Mouse (Mus musculus) MEL-GATA-1-ER (cell line): ENCODE measurements around the gene Cnppd1.

Source experiments
- DNase-seq: peaks from one replicate; pipeline ENCODE4 v3.0.0-alpha.2; 2012; ENCODE audit warnings: low read depth; ENCODE audit errors: extremely low read depth

Gene Cnppd1

DNA sequence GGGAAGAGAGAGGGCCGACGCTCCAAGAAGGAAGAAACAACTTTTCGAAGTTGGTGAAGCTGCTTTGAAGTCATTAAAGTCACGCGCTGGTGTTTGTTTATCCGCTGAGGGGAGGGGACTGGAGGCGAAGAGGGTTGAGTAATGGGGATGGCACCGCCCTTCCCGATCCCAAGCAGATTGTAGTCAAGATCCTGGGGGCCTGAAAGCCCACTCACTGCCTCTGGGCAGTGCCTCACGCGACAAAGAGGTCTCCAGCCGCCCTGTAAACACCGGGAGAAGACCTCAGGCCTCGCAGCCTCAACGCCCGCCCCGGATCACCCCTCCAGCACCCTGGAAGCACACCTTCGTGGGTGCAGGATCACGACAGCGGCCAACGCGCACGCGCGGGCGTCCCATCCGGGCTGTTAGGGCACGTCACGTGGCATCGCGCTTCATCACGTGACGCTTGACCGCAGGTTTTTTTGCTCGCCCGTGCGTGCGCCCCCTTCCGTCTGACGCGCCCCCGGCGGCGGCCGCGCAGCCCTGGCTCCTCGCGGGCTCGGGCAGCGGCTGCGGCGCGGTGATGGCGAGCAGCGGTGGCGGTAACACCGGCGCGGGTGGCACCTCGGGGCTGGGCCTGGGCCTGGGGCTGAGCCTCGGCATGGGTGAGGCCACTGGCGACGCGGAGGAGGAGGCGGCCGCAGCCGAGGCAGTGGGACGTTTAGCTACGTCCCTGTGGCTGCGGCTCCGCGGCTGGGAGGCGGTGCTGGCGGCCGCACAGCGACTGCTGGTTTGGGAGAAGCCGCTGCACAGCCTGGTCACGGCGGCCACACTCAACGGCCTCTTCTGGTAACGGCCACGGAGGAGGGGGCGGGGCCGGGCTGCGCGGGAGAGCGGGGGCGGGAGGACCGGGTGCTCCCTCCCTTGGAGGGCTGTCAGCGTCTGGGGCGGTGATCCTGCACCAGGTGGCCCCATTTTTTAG lies at the start of gene Cnppd1, which contains the start of gene Retreg2:
Gene Cnppd1, minus strand, starts transcription at position 411 of the 961 bp plus-strand sequence.
Gene Retreg2, plus strand, starts transcription at position 478 of the 961 bp plus-strand sequence.
- peak; percentile 83 for DNase-seq

DNA sequence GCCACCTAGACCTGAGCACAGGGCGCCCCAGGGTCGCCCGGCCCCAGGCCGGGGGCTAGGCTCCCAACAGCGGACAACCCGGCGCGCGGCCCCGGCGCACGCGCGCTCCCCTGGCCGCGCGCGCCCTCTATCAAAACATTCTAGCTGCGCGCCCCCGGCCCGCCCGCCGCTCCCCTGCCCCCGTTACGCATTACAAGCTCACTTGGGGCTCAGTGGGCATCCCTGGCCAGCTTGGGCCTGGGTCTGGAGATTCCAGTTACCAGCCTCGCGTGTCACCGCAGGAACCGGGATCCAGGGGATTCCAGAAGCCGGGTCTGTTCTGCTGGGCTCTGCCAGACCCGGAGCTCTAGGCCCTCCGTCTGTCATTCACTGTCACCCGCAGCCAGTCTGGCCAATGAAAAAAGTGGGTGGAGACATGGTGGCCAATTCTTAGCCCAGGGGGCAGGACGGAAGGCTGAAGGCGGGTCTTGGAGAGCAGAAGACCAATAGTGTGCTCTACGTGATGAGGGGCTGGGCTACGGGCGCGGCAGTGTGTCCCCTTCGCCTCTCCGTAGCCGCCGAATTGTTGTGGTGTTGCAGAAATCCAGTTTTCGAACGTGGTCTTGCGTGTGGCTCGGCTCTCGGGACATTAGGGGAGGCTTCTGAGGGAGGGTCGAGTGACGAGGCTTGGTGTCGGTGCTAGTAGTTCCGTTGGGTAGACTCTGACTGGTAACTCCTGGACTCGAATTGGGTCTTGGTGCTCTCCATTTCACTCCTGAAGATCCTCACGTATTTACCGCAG lies 49.3 kb upstream of the Cnppd1 start, which contains the start of the genes Ankzf1 and Atg9a:
Gene Ankzf1, plus strand, starts transcription at position 530 of the 781 bp plus-strand sequence.
Gene Atg9a, minus strand, starts transcription at position 575 of the 781 bp plus-strand sequence.
- peak; percentile 97 for DNase-seq

DNA sequence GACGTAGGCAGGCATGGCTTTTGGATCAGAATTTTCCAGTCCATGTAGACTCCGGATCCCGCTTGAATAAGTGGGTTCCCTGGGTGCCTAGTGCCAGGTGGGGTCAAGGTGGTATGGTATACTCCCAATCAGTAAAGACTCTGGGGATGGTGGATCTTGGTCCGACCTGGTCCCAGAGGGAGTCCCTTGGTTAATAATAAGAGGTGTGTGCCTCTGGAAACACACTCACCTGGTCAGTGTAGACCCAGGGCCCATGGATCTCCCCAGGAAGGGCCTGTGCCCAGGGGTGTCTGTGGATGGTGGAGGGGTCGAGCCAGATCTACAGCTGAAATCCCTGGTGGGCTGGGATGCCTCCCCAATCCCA lies 48.7 kb upstream of the Cnppd1 start:
- DNase-seq: no peak

DNA sequence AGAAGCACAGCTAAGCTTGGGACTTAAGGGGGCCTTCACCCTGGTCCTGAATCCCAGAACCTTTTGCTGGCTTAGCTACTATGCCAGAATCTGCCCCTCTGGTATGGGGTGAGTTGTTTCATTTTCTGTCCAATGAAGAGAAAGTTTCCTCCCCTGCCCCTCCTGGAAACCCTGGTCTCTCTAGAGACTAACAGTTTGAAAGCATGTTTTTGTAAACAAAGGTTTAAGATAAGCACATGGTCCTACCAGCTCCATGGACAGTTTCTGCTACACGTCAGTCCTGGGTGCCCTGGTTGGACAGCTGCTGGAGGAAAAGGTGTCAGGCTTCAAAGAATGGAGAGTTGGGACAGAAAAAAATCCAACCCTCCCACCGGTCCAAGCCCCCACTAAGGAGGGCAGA lies 48.1 kb upstream of the Cnppd1 start:
- DNase-seq: no peak

DNA sequence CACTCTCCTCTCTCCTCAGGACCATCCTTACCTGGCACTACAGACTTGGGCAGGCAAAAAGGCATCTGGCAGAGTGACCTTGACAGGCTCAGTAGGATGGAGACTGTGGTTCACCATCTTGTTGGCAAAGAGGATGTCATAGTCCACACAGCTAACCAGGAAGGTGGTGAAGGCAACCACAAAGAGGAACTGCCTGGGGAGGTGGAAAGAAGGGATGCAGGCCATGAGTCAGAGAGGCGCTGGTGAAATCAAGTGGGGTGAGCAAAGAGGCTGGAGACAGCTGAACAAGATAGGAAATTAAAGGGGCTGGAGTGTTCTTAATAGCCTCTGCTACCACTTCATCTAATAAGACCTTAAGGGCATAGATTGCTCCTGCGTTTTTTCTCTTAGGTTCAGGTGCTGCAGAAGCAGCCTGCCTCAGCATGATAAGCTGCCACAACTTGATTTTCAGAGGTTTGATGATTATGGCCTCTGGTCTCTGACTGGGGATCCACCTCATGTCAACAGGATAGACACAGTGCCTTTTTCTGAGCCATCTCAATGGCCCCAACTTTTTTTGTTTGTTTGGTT lies 45.5 kb upstream of the Cnppd1 start:
- DNase-seq: peak; percentile 92

DNA sequence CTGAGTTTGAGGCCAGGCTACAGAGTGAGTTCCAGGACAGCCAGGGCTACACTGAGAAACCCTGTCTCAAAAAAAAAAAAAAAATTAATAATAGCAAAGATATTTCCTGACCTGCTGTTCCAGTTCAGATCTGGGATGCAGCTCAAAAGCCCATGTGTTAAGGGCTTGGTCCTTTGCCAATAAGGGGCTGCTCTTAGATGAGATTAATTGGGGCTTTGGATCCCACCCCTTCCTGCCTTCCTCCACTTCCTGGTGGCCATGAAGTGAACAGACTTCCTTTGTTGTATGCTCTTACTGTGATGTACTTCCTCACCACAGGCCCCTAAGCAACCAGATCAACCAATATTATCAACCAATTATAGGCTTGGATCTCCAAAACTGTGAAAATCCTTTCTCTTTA lies 44.6 kb upstream of the Cnppd1 start:
- no peak for DNase-seq

DNA sequence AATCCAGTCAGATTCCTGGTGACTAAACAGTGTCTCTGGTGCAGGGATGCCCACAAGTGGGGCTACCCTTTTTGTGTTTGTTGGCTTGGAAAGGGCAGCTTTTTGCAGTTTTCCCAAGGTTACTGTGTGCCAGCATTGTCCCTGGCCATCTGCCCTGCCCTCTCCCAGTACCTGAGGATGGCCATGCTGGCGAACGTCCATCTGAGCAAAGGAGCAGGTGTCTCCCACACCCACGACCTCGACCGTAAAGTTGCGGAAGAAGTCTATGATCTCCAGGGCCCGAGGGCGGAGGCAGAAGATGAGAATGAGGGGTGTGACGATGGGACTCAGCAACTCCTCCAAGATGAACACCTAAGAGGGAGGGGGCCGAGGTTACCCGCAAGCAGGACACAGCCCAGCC lies 43.0 kb upstream of the Cnppd1 start:
- no peak for DNase-seq

DNA sequence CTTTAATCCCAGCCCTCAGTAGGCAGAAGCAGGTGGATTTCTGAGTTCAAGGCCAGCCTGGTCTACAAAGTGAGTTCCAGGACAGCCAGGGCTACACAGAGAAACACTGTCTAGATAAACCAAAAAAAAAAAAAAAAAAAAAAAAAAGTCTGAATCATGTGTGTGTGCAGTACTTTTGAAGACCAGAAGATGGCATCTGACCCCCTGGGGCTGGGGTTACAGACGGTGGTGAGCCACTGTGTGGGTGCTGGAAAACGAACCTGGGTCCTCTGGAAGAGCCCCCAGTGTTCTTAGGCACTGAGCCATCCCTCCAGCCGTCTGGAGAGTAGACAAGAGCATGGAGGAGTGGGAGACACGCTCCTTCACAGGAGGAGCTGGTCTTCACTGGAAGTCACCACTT lies 39.6 kb upstream of the Cnppd1 start:
- DNase-seq: no peak

DNA sequence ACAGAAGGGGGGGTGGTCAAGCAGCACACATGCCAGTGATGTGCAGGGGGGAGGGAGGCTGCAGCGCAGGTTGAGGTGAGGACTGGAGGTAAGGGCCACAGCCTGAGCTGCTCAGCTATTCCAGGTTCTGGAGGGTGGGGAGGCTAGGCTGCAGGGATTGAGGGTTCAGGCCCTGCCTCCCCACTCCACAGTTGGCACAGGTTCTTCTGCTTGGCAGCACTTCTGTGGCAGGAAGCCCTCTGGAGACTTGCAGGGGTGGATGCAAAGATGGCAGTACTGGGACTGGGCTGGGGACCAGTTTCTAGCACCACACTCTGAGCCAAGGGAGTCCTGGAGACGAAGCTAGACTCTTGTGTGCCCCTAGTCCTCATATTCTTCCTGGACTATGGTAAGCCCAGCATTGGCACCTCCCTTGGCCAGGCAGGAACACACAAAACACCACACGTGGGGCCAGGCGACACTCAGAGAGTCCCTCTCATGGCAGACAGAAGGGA lies 38.9 kb upstream of the Cnppd1 start:
- DNase-seq: no peak

DNA sequence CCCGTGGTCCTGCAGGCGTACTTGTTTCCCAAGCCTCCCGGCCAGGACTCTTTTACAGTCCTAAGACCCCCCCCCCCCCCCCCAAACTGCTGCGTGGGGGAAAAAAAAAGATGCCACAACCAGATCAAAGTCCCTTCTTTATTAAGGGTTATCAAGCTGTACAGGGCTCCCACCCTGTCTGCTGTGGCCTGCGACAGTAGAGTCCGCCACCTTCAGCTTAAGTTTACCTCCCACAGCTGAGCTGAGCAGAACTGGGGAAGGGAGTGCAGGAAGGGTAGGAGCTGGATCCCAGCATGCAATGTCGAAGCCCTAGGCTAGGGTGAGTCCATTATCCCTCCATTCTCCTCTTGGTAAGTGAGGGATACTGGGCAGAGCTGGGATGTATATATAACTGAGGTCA lies 38.2 kb upstream of the Cnppd1 start:
- DNase-seq: no peak

DNA sequence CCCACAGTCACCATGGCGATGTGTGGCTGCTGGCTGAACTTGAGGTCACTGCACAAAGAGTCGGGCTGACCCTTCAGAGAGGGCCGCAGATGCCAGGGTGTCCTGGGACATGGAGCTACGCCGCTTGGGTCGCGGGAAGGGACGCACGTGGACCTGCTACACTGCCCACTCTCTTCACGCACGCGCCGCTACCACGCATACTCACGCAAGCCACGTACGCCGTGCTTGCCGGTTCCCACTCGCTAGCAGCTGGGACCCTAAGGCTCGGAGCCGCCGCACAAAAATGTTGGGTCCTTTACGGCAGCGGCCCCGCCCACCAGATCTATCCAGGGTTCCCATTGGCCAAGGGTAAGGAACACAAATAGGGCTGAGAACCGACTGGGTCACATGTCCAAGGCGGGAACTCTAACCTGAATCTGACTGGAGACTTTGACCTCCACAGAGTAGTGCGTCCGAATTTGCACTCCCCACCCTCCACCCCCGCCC lies 37.6 kb upstream of the Cnppd1 start, which contains the start of gene Abcb6:
Gene Abcb6, minus strand, starts transcription at position 288 of the 486 bp plus-strand sequence.
- peak; percentile 88 for DNase-seq

DNA sequence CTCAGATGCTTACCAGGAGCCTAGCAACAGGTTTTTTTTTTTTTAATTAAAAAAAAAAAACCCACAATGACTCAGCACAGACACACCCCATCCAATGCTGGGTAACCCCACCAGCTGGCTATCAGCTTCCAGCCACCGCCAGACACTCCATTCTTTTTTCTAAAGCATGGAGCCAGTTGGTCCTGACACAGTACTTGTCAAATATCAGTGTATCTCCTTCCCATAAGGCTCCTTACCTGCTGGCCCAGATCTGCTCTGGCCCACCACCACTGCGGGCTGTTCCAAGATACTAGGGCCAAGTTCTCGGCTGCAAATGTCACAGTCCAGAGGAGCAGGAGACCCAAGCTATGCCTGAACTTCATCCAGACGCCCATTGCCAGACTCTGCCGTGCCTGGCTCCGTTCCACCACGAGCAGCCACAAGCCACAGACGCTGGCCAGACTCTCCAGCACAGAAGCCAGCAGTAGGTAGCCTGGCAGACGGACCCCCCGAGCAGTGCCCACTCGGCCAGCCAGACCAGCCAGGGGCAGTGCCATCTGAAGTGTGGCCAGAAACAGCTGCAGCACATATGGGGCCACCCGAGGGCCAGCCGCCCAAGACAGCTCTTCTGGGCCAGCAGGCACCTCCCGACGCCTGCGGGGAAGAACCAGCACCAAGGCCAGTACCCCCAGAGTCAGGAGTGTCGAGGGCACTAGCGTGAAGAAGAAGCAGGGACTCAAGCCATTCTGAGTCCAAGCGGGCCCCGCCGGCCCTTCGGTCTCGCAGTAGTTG lies 37.0 kb upstream of the Cnppd1 start:
- peak; percentile 87 for DNase-seq

DNA sequence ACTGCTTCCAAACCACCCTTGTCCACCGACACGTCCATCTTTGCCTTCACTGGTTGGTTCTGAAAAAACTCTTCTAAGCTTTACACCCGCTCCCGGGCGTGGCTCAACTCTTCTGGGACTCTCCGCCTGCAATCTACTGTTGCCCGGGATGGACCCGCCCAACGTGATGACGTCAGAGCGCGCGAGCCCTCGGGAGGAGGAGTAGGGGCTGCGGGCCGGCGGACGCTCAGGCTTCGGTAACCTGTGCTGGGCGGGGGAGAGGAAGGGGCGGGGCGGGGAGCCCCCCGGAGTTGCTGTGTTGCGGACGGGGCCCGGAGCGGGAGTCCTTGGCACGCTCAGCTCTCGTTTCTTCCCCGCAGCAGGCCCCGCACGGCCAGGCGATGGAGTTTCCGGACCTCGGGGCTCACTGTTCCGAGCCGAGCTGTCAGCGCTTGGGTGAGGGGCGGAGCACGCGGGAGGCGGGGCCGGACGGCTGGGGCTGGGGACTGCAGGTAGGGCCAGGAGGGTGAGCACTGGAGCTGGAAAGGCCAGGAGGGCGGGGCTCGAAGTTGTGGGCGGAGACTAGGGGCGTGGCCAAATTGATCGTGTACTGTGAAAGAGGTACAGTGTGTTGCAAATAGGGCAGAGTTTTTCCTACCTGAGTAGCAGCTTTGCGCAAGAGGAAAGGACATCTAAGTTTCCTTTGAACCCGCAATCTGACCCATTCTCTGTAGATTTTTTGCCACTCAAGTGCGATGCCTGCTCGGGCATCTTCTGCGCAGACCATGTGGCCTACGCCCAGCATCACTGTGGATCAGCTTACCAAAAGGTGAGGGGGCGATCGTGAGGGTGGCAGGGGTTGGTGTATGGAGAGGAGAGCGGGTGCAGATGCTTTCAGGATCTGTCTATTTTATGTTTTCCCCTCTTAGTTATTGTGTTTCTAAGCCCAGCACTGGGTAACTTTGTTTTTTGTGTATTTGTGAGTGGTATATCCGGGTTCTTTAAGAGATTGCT lies 26.3 kb upstream of the Cnppd1 start, which contains the start of gene Zfand2b:
Gene Zfand2b, plus strand, starts transcription at position 175 of the 993 bp plus-strand sequence.
- peak; percentile 84 for DNase-seq

DNA sequence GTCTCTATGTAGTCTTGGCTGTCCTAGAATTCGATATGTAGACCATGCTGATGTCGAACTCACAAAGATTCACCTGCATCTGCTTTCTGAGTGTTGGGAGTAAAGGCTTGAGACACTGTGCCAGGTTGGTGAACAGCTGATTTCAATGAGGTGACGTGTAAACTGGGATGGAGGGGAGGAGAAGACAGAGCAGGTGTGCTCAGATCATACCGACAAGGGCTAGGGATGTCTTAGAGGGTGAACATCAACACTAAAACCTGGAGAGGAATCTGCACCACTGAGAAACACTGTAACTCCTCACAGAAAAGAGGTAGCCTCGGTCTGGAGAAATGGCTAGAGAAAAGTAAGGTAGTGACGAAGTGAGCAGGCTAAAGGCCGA lies 25.6 kb upstream of the Cnppd1 start:
- no peak for DNase-seq

DNA sequence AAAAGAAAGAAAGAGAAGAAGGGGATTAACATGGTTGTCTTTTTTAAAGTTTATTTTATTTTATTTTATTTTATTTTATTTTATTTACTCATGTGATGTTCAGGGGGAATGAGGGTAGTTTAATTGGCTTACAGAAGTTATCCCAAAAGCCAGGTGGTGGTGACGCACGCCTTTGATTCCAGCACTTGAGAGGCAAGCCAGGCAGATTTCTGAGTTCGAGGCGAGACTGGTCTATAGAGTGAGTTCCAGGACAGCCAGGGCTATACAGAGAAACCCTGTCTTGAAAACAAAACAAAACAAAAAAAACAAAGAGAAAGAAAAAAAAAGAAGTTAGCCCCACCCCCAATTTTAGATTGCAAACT lies 17.7 kb upstream of the Cnppd1 start:
- DNase-seq: no peak

DNA sequence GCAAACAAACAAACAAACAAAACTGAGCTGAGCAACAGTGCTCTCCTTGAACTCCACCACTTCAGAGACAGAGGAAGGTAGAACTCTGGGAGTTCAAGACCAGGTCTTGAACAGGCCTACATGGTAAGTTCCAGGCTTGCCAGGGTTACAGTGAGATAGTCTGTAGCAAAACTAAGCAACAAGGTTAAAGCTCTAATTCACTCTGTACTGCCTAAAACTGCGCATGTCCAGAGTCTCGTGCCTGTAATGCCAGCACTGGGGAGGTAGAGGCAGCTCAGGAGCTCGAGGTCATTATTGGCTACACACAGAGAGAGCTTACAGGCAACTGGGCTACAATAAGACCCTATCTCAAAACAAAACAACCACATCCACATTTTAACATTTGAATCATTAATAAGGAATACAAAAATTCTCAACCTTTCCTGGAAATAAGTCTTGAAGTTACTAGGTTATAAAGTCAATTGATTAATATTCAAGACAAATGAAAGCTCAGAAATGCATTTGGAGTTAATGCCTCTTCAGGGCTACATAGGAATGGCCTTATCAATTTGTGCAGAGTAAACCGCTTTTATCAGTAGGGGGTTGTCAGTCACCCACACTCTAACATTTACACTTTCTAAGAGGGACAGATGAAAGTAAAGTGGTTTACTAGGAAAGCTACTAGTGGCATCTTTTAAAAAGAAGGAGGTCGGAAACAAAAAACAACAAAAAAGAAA lies 17.2 kb upstream of the Cnppd1 start:
- peak; percentile 36 for DNase-seq

DNA sequence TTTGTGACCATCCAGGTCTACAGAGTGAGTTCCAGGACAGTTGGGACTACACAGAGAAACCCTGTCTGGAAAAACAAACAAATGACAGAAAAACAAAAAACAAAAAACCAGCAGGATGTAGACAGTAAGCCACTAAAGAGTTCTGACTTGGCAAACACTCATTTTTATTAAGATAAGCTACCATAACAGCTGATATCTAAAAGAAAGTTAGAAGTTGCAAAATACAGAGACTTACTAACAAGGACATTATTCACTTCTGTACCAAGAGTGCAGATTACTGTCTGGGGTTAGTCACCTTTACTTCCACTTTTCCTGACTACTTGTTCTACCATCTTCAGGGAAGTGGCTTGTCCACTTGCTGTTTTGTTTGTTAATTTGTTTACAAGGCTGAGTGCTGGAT lies 16.5 kb upstream of the Cnppd1 start:
- no peak for DNase-seq

DNA sequence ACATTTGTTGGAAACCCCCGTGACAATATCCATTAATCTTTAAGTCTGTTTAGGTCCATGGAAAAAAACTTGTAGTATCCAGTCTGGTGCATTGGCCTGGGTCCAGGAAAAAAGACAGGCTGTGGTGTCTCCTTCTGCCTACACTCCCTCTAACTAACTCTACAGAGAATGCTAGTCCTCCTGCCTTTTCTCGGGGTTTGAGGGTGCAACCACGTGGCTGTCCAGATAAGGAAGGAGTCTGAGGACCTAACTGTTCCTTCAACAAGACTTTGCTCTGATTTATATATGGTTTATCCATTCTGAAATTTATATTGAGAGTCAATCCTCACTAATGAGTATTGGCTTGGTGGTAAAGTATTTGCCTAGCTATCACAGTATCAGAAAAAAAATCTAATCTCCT lies 13.3 kb upstream of the Cnppd1 start:
- DNase-seq: no peak

DNA sequence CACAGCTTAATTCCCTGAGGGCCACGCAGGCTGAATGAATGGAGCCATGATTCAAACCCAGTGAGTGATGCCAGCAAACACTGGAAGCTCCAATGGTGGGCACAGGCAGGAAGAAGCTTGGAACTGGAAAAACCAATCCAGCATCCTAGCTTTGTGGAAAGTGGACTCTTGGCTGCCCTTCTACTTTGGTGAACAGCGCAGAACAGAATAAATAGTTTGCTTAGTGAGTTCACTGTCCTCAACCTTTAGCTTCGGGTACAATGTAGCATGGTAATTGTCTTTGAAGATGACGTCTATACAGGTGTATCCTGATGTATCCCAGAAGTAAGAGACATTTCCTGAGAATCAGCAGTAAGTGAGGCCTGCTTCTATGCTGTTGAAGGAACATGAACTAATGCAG lies 6.2 kb upstream of the Cnppd1 start:
- DNase-seq: no peak
